In the genomic region with DNA sequence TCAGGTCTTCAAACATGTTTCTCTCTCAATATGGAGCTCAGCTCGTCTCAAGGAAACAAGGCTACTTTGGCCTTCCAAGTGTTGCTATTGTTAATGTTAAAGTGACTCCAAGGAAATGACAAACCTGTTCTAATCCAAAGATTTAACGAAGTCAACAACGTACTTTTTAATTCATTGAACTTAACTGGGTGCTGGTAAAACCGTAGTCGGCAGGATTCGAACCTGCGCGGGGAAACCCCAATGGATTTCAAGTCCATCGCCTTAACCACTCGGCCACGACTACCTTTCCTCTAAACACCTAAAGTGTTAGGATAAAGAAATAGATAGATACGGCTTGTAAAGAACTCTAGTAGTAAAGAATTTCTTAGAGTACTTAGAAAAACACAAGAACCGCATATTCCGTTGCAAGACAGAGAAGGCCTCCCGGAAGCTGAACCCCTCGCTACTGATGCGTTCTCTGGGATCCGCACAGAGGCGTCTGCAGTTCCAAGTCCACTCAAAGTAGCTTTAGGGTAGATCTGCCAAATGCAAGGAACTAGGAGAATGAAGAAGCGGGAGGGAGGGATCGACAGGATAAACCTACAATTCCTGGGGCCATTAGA, we compare ENCODE assay signal across 10 mouse cellular contexts. TPM values are rescaled to one million over a fixed set of nuclear protein-coding genes. Genes with fewer than 3 reads are reported as not detected.
DNase-seq lines count a peak whose midpoint lies in the region; ATAC-seq and TF ChIP-seq lines count a peak whose summit lies in the region.
"Had no signal": no experiment of that assay in that cellular context is flagged by ENCODE, and none has a peak within 500 bp of the region (broad histone marks: within the 10 kb centered on the region; RNA-seq: fewer than 3 reads in every experiment).

No protein-coding gene starts in this region.

- peak overlapping the region; percentile 33 for H3K4me2 ChIP-seq in kidney, embryonic 14.5 days (replicated peaks; ENCODE audit: low read depth, low read length)
- H3K4me2 ChIP-seq in liver, postnatal 0 days (ENCODE audit: low read depth, low read length), result no peak overlapping the region

- H3K79me2 ChIP-seq in MEL (ENCODE audit: control insufficient read depth, insufficient read depth, low read length, poor library complexity), result no peaks in the 10 kb centered on the region

- H3K27me3 ChIP-seq in kidney, embryonic 14.5 days (ENCODE audit: control insufficient read depth, insufficient read depth, low read length), result no peaks in the 10 kb centered on the region
- no peaks in the 10 kb centered on the region for H3K27me3 ChIP-seq in MEL (ENCODE audit: control insufficient read depth in 1 of 2, insufficient read depth in 2 of 2, low read length in 2 of 2)
- H3K27me3 ChIP-seq in liver, postnatal 0 days (ENCODE audit: insufficient read depth, low read length), result no peaks in the 10 kb centered on the region
- H3K27me3 ChIP-seq: megakaryocyte, embryonic 14.5 days had no signal

- TF ChIP-seq POLR2A in MEL (IDR thresholded peaks at IDR 0.05; ENCODE audit: control insufficient read depth in 1 of 2, insufficient read depth in 1 of 2, low read depth in 1 of 2, low read length in 2 of 2, poor library complexity in 1 of 2), result no peak
- no peak for TF ChIP-seq POLR2A in embryonic fibroblast, embryonic 13.5 days (IDR thresholded peaks at IDR 0.05; ENCODE audit: low read depth, low read length)

- H3K36me3 ChIP-seq in kidney, embryonic 14.5 days (ENCODE audit: control insufficient read depth, insufficient read depth, low read length), result no peaks in the 10 kb centered on the region
- peaks cover 0 to 10% of the 10 kb centered on the region in 2 experiments; a peak in 2 of 4 replicates for H3K36me3 ChIP-seq in MEL (ENCODE audit: control insufficient read depth in 1 of 2, insufficient read depth in 2 of 2, low read length in 2 of 2)
- no peaks in the 10 kb centered on the region for H3K36me3 ChIP-seq in liver, postnatal 0 days (replicated peaks; ENCODE audit: insufficient read depth, low read length)

- H3K9ac ChIP-seq in kidney, embryonic 14.5 days (ENCODE audit: low read depth, low read length), result no peak overlapping the region
- H3K9ac ChIP-seq in MEL (ENCODE audit: control insufficient read depth, low read depth, low read length, poor library complexity, severe bottlenecking), result peak overlapping the region; percentile 44
- H3K9ac ChIP-seq in liver, postnatal 0 days (replicated peaks), result no peak overlapping the region

- no peak for DNase-seq in kidney, postnatal 14 days
- DNase-seq in MEL (ENCODE audit: low read depth, low spot score), result peak; percentile 90
- DNase-seq in liver, postnatal 0 days, result no peak
- no peak for DNase-seq in left cerebral cortex, adult 9 months (ENCODE audit: low spot score in 2 of 2)
- DNase-seq in layer of hippocampus, postnatal 36 days, result no peak
- no peak for DNase-seq in ovary, adult 18-20 months (ENCODE audit: low spot score)
- DNase-seq: gastrocnemius, postnatal 25 days had no signal

- TF ChIP-seq EP300 in MEL (IDR thresholded peaks at IDR 0.05; ENCODE audit: low read depth in 1 of 2, low read length in 2 of 2), result no peak
- no peak for TF ChIP-seq EP300 in liver, postnatal 0 days (IDR thresholded peaks at IDR 0.05; ENCODE audit: low read depth)

- peak overlapping the region; percentile 24 for H3K4me3 ChIP-seq in kidney, embryonic 14.5 days (ENCODE audit: low read length)
- H3K4me3 ChIP-seq in MEL (ENCODE audit: control insufficient read depth in 1 of 2, insufficient read depth in 1 of 2, low read depth in 2 of 2, low read length in 2 of 2), result peak overlapping the region; percentile 33 to 73
- peak overlapping the region; percentile 55 for H3K4me3 ChIP-seq in embryonic fibroblast, embryonic 13.5 days (ENCODE audit: insufficient read depth, low read length)
- no peak overlapping the region for H3K4me3 ChIP-seq in liver, postnatal 0 days (ENCODE audit: low read depth, low read length)
- H3K4me3 ChIP-seq: megakaryocyte, embryonic 14.5 days had no signal

- TF ChIP-seq CTCF in MEL (IDR thresholded peaks at IDR 0.05 in 2 of 3, conservative IDR thresholded peaks at IDR 0.05 in 1 of 3; ENCODE audit: control insufficient read depth in 1 of 3, insufficient read depth in 1 of 3, low read depth in 2 of 3, low read length in 3 of 3, poor library complexity in 1 of 3, severe bottlenecking in 1 of 3), result no peak
- TF ChIP-seq CTCF in embryonic fibroblast, embryonic 13.5 days (IDR thresholded peaks at IDR 0.05; ENCODE audit: borderline replicate concordance, insufficient read depth, low read length), result no peak
- no peak for TF ChIP-seq CTCF in liver, postnatal 0 days (IDR thresholded peaks at IDR 0.05; ENCODE audit: low read depth)

- TF ChIP-seq RAD21 in MEL (IDR thresholded peaks at IDR 0.05; ENCODE audit: low read depth, low read length), result no peak

- no peak overlapping the region for H3K27ac ChIP-seq in kidney, embryonic 14.5 days (ENCODE audit: low read depth, low read length)
- H3K27ac ChIP-seq in MEL (ENCODE audit: control insufficient read depth, low read depth, low read length), result no peak overlapping the region
- H3K27ac ChIP-seq in embryonic fibroblast, embryonic 13.5 days (ENCODE audit: insufficient read depth, low read length), result no peak overlapping the region
- no peak overlapping the region for H3K27ac ChIP-seq in liver, postnatal 0 days (ENCODE audit: low read depth)

- H3K4me1 ChIP-seq in kidney, embryonic 14.5 days (ENCODE audit: control insufficient read depth, insufficient read depth, low read length), result no peaks in the 10 kb centered on the region
- peaks cover 0 to 5% of the 10 kb centered on the region in 2 experiments; a peak in 1 of 4 replicates for H3K4me1 ChIP-seq in MEL (ENCODE audit: control insufficient read depth in 1 of 2, insufficient read depth in 2 of 2, low read length in 2 of 2)
- no peaks in the 10 kb centered on the region for H3K4me1 ChIP-seq in embryonic fibroblast, embryonic 13.5 days (ENCODE audit: control insufficient read depth, insufficient read depth, low read length)
- H3K4me1 ChIP-seq in liver, postnatal 0 days (ENCODE audit: insufficient read depth), result peaks cover 8% of the 10 kb centered on the region

- 5% methylated on average over 21 of the region's 21 CpGs for WGBS in kidney, embryonic 14.5 days
- WGBS in liver, postnatal 0 days (ENCODE audit: insufficient replicate concordance), result 11% methylated on average over 21 of the region's 21 CpGs

- ATAC-seq in kidney, embryonic 14.5 days (ENCODE audit: low FRiP score, low TSS enrichment), result no peak; the same call in 1 of the 2 replicates
- ATAC-seq in liver, postnatal 0 days, result peak; percentile 43

- no peaks in the 10 kb centered on the region for H3K9me3 ChIP-seq in kidney, embryonic 14.5 days (ENCODE audit: control insufficient read depth, low read length)
- no peaks in the 10 kb centered on the region for H3K9me3 ChIP-seq in MEL (replicated peaks; ENCODE audit: insufficient read depth, low read length)
- no peaks in the 10 kb centered on the region for H3K9me3 ChIP-seq in liver, postnatal 0 days (ENCODE audit: low read length)
- H3K9me3 ChIP-seq: megakaryocyte, embryonic 14.5 days had no signal

TF ChIP-seq in MEL, 35 proteins besides CTCF, POLR2A, EP300 and RAD21:
- peak; percentile 92 for TF ChIP-seq MAFK (IDR thresholded peaks at IDR 0.05; ENCODE audit: borderline replicate concordance, low read depth, low read length)
- TF ChIP-seq TBP (IDR thresholded peaks at IDR 0.05; ENCODE audit: low read depth, low read length), result peak; percentile 100
- peak; percentile 45; the same call in 1 of the 2 replicates for TF ChIP-seq GATA1 (IDR thresholded peaks at IDR 0.05; ENCODE audit: low read depth, low read length)
- no peak for TF ChIP-seq ZKSCAN1 (IDR thresholded peaks at IDR 0.05; ENCODE audit: low read depth, low read length)
TF ChIP-seq in MEL: peak in this region for 3.

RNA-seq across cellular contexts. Expression of a gene that starts 20.1 kb away (rescaled TPM):
- 15.5 and 17.9 TPM in 2 replicates for polyA plus RNA-seq in kidney, embryonic 14.5 days (2014; fragmentation: Nextera tagmentation; extraction: Ambion mirVana)
- 0.42 and 0.52 TPM in 2 replicates for total RNA-seq in MEL (2012; rRNA removed)
- 1 to 10 TPM in 1 of 2 experiments, not detected in 1; 1.0 TPM for polyA plus RNA-seq in MEL (2012; ENCODE audit: insufficient read depth in 1 of 2, insufficient read length in 2 of 2, low read depth in 1 of 2, low replicate concordance in 2 of 2, missing spikeins in 1 of 2)
- polyA plus RNA-seq in embryonic fibroblast, embryonic 13.5 days (2011; ENCODE audit: insufficient read length, low read depth, missing spikeins), result 2.9 and 5.0 TPM in 2 replicates
- polyA plus RNA-seq in liver, postnatal 0 days (2015; fragmentation: Nextera tagmentation; extraction: Ambion mirVana), result 0.27 and 0.32 TPM in 2 replicates
- total RNA-seq in layer of hippocampus, postnatal 36 days (2021), result 1 to 10 TPM; 2.6 to 5.2 TPM

RNA-seq across cellular contexts. Expression of a gene that starts 56.2 kb away (rescaled TPM):
- 0.36 TPM in 1 of 2 replicates, not detected in the other for polyA plus RNA-seq in kidney, embryonic 14.5 days (2014; fragmentation: Nextera tagmentation; extraction: Ambion mirVana)
- total RNA-seq in MEL (2012; rRNA removed), result not detected in 2 replicates
- not detected for polyA plus RNA-seq in MEL (2012; ENCODE audit: insufficient read depth in 1 of 2, insufficient read length in 2 of 2, low read depth in 1 of 2, low replicate concordance in 2 of 2, missing spikeins in 1 of 2)
- 0.23 and 0.32 TPM in 2 replicates for polyA plus RNA-seq in embryonic fibroblast, embryonic 13.5 days (2011; ENCODE audit: insufficient read length, low read depth, missing spikeins)
- polyA plus RNA-seq in liver, postnatal 0 days (2015; fragmentation: Nextera tagmentation; extraction: Ambion mirVana), result not detected in 2 replicates
- not detected for total RNA-seq in layer of hippocampus, postnatal 36 days (2021)
- total RNA-seq: gastrocnemius, postnatal 25 days had no signal
